8 mouse cellular contexts compared by ENCODE assay signal in genomic region chr5:124050095-124051050, GRCm38 (mm10). TPM values are rescaled to one million over a fixed set of nuclear protein-coding genes. Genes with fewer than 3 reads are reported as not detected.
A peak's percentile ranks its signal among the peaks of the same experiment; 100 is the strongest.
DNase-seq lines count a peak whose midpoint lies in the region; ATAC-seq and TF ChIP-seq lines count a peak whose summit lies in the region.

No protein-coding gene starts in this region.

- no peak for ATAC-seq in forebrain, postnatal 0 days
- no peak for ATAC-seq in limb, embryonic 12.5 days (ENCODE audit: insufficient number of reproducible peaks, insufficient read depth, low FRiP score, low TSS enrichment, low read depth)

- no peak overlapping the region for H3K9ac ChIP-seq in forebrain, postnatal 0 days
- H3K9ac ChIP-seq in limb, embryonic 12.5 days (replicated peaks), result no peak overlapping the region; the same call in 1 of the 2 replicates

- WGBS in forebrain, postnatal 0 days, result 70% methylated on average over 14 of the region's 14 CpGs
- WGBS in limb, embryonic 12.5 days, result 43% methylated on average over 14 of the region's 14 CpGs
- 62% methylated on average over 14 of the region's 14 CpGs for WGBS in midbrain, embryonic 10.5 days

- no peaks in the 10 kb centered on the region for H3K27me3 ChIP-seq in forebrain, postnatal 0 days (ENCODE audit: insufficient read depth, low read length)
- no peaks in the 10 kb centered on the region for H3K27me3 ChIP-seq in limb, embryonic 12.5 days
- H3K27me3 ChIP-seq in midbrain, embryonic 10.5 days (ENCODE audit: low read depth, poor library complexity, severe bottlenecking), result peaks cover 23% of the 10 kb centered on the region; the same call in 1 of the 2 replicates

- H3K9me3 ChIP-seq in forebrain, postnatal 0 days (ENCODE audit: low read length), result no peaks in the 10 kb centered on the region
- no peaks in the 10 kb centered on the region for H3K9me3 ChIP-seq in limb, embryonic 12.5 days
- no peaks in the 10 kb centered on the region for H3K9me3 ChIP-seq in midbrain, embryonic 10.5 days (replicated peaks)

- 0 out of 2 replicates have a peak overlapping the region, but pooled peaks have one; percentile 22 for H3K27ac ChIP-seq in forebrain, postnatal 0 days (ENCODE audit: low read depth, low read length)
- H3K27ac ChIP-seq in limb, embryonic 12.5 days, result peak overlapping the region; percentile 75
- H3K27ac ChIP-seq in midbrain, embryonic 10.5 days (replicated peaks), result peak overlapping the region; percentile 70

- peak; percentile 63 to 67 for DNase-seq in B cell, adult 2 months
- peak; percentile 73 for DNase-seq in MEL-GATA-1-ER (ENCODE audit: extremely low read depth, low read depth)
- DNase-seq in forebrain, postnatal 0 days, result no peak
- no peak for DNase-seq in midbrain, embryonic 10.5 days (ENCODE audit: low spot score)
- DNase-seq in thymus, postnatal 14 days, result peak; percentile 76
- DNase-seq in adrenal gland, postnatal 4 days (ENCODE audit: low spot score in 2 of 2), result no peak
- DNase-seq in gastrocnemius, adult 18-20 months (ENCODE audit: low spot score), result no peak

- TF ChIP-seq CTCF in forebrain, postnatal 0 days (IDR thresholded peaks at IDR 0.05; ENCODE audit: low read depth), result no peak

- peaks cover 2% of the 10 kb centered on the region; the same call in 1 of the 2 replicates for H3K4me1 ChIP-seq in forebrain, postnatal 0 days (ENCODE audit: insufficient read depth)
- H3K4me1 ChIP-seq in limb, embryonic 12.5 days (replicated peaks), result peaks cover 15% of the 10 kb centered on the region
- peaks cover 34% of the 10 kb centered on the region for H3K4me1 ChIP-seq in midbrain, embryonic 10.5 days

- no peaks in the 10 kb centered on the region for H3K36me3 ChIP-seq in forebrain, postnatal 0 days (ENCODE audit: insufficient read depth)
- no peaks in the 10 kb centered on the region for H3K36me3 ChIP-seq in limb, embryonic 12.5 days
- H3K36me3 ChIP-seq in midbrain, embryonic 10.5 days, result no peaks in the 10 kb centered on the region

- no peak overlapping the region for H3K4me2 ChIP-seq in forebrain, postnatal 0 days (ENCODE audit: low read depth)
- H3K4me2 ChIP-seq in limb, embryonic 12.5 days, result no peak overlapping the region

- H3K4me3 ChIP-seq in forebrain, postnatal 0 days (ENCODE audit: low read depth, low read length), result no peak overlapping the region
- no peak overlapping the region for H3K4me3 ChIP-seq in limb, embryonic 12.5 days (replicated peaks)
- H3K4me3 ChIP-seq in midbrain, embryonic 10.5 days, result no peak overlapping the region

RNA-seq across cellular contexts. Expression of gene Vps37b, which starts 18.3 kb away (rescaled TPM):
- 62.0 and 62.2 TPM in 2 replicates for total RNA-seq in forebrain, postnatal 0 days (2014; rRNA removed)
- 76.5 and 90.8 TPM in 2 replicates for polyA plus RNA-seq in forebrain, postnatal 0 days (2015; fragmentation: Nextera tagmentation; extraction: Ambion mirVana)
- polyA plus RNA-seq in limb, embryonic 12.5 days (2016; fragmentation: Nextera tagmentation; extraction: Ambion mirVana), result 40.7 and 41.6 TPM in 2 replicates
- 58.1 and 69.2 TPM in 2 replicates for polyA plus RNA-seq in midbrain, embryonic 10.5 days (2016; fragmentation: Nextera tagmentation; extraction: Ambion mirVana)
- 10 to 100 TPM; 61.4 to 64.1 TPM for total RNA-seq in adrenal gland, postnatal 4 days (2021)
- 1 to 10 TPM; 5.7 to 6.6 TPM for total RNA-seq in gastrocnemius, adult 18-20 months (2021)

RNA-seq across cellular contexts. Expression of gene Abcb9, which starts 45.2 kb away (rescaled TPM):
- total RNA-seq in forebrain, postnatal 0 days (2014; rRNA removed), result 24.9 and 25.0 TPM in 2 replicates
- 13.9 and 19.7 TPM in 2 replicates for polyA plus RNA-seq in forebrain, postnatal 0 days (2015; fragmentation: Nextera tagmentation; extraction: Ambion mirVana)
- polyA plus RNA-seq in limb, embryonic 12.5 days (2016; fragmentation: Nextera tagmentation; extraction: Ambion mirVana), result 0.66 and 1.5 TPM in 2 replicates
- 0.54 and 1.1 TPM in 2 replicates for polyA plus RNA-seq in midbrain, embryonic 10.5 days (2016; fragmentation: Nextera tagmentation; extraction: Ambion mirVana)
- total RNA-seq in adrenal gland, postnatal 4 days (2021), result 1 to 10 TPM; 5.8 to 7.2 TPM
- 1 to 10 TPM; 8.4 to 8.9 TPM for total RNA-seq in gastrocnemius, adult 18-20 months (2021)

Comparison
In these comparisons a context has a peak if more than half of its experiments do, and no peak if none do; other contexts are left out.
1. DNase-seq: peak in B cell, adult 2 months (2 of 2), MEL-GATA-1-ER (single experiment) and thymus, postnatal 14 days (single experiment); none in forebrain, postnatal 0 days (single experiment), midbrain, embryonic 10.5 days (single experiment), adrenal gland, postnatal 4 days (0 of 2) and gastrocnemius, adult 18-20 months (single experiment).
2. H3K27ac ChIP-seq: peak in every context shown above with its lines; median percentile 75 in limb, embryonic 12.5 days; 70 in midbrain, embryonic 10.5 days; 22 in forebrain, postnatal 0 days.